Mouse (Mus musculus) lung, postnatal 0 days (tissue): ENCODE data around the gene Prep.
"Not testable (repeated sequence)": the region's sequence is repeated elsewhere in the genome, so short reads cannot be mapped to it uniquely, and the experiment has no call there.

ENCODE experiments used
- CTCF ChIP-seq: IDR thresholded peaks from 2 replicates; pipeline ENCODE4 v1.5.1; 2016; ENCODE audit warnings: antibody characterized with exemption, mild to moderate bottlenecking
- EP300 ChIP-seq: IDR thresholded peaks from 2 replicates; pipeline ENCODE4 v1.6.1; 2016; ENCODE audit warnings: antibody characterized with exemption, mild to moderate bottlenecking, control low read depth

DNA sequence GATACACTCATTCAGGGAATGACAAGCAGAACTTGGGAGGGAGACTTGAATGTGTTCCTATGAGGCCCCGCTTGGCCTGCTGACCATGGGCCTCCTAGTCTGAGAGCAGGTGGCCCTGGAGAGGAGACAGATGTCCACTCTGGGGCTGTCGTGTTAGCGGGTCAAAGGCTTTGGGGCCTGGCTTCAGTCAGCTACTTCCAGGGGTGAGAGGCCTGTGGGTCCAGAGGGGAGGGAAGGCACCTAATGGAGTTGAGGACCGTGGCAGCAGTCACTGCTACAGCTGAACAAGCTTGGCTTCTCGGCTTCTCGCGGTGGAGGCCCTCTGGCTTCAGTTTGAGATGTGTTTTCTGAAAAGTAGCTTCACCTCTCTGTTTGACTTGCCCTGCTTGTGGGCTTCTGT is 17.0 kb downstream of the Prep start:
- not testable (repeated sequence) for TF ChIP-seq CTCF, EP300
